Mouse (Mus musculus) heart, adult 9 months (tissue): ENCODE data around the gene Plcl2.
A peak's percentile ranks its signal among the peaks of the same experiment; 100 is the strongest.
"Not testable (repeated sequence)": the region's sequence is repeated elsewhere in the genome, so short reads cannot be mapped to it uniquely, and the experiment has no call there.

Source experiments
- DNase-seq, 2 experiments: peaks; one replicate each; pipeline ENCODE4 v3.0.0; 2022; ENCODE audit warnings: low spot score in 2 of 2

Gene Plcl2

GRCm38 (mm10) chr17:50671416-50671815 lies 162.2 kb downstream of the Plcl2 start:
- no peak for DNase-seq

DNA sequence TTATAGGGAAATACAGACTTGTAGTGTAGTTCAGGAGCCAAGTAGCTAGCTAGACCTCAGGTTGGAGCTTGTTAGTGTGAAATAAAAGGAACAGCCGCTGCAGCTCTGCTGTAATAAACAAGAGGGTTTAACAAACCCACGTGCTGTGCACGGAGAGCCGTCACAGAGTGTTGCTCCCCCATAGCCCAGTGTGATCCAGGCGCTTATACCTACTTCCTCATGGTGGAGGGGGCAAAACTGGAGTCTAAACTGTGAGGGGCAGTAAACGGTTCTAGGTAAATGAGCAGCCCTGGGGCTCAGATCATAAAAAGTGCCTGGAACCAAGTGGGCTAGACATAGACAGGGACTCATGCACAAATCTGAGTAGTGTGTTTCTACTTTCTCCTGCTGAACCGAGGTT lies 165.4 kb downstream of the Plcl2 start:
- no peak for DNase-seq

GRCm38 (mm10) chr17:50675231-50675630 lies 166.0 kb downstream of the Plcl2 start:
- DNase-seq = no peak

DNA sequence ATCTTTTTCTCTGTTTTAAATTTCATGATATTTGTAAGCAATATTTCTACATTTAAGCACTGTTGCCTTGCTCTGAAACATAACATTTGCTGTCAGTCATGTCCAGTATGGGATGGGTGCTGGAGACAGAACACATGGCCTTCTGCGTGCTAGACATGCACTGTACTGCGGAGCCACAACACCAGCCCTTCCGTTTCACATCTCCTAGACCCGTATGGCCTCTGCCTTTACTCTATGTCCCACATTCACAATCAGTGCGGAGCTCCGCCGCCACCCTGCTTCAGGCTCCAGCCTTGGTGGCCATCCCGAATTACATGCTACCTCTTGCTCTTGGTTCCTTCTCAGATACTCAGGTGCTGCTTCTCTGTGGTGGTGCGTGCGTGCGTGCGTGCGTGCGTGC lies 168.1 kb downstream of the Plcl2 start:
- no peak for DNase-seq

GRCm38 (mm10) chr17:50677978-50678712 lies 168.9 kb downstream of the Plcl2 start:
- peak; percentile 78 to 81 for DNase-seq

DNA sequence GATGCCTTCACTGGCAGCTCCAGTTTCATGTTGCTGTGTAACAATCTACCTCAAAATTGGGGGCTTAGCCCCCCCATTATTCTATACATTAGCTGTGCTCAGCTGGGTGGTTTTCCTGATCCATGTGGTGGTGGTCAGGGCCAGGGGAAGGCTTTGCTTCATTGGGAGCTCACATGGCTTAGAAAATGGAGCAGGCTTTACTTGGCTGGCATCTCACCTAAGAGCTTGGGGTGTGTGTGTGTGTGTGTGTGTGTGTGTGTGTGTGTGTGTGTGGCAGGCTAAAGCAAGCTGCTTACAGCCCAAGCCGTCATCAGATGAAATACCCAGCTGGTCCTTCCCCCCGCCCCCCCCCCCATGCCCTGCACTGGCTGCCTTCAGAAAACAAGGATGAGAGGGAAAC lies 169.5 kb downstream of the Plcl2 start:
- no peak for DNase-seq

DNA sequence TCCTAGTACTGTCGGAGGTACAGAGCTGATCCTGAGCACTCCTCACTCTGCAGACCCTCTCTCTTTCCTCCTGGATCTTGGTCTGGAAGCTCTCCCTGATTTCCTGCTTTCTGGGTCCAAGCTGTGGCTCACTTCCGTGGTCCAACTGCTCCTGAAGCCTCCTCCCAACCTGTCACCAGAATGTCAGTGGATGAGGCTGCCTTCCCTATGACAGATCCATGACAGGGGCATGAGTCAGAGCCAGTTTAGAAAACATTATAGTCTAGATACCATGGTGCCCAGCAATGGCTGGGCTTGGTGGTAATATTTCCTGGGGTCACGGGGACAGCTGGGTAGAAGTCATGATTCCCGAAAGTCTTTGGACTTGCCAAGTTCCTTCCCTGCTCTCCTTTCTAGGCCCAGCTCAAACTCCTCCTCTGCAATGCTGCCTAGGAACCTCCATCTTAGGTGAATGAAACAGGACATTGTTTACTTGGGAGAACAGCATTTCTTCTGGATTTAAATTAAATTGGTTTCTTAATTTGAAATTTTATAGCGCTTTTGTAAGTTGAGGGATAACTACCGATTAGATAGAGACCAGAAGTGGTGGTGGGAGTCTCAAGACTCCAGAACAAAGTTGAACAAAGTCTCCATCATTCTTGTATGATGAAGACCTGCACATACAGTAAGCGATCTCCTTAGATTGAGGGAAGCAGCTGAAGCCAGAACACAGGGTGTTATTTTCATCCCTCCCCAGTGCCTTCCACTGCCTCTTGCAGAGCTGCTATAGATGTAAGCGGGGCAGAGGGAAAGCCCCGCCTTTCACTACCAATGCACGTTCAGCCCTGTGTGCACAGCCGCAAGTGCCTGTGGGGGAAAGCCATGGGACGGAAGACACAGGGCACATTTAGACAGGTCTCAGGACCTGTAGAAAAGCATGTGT lies 170.7 kb downstream of the Plcl2 start:
- no peak for DNase-seq

DNA sequence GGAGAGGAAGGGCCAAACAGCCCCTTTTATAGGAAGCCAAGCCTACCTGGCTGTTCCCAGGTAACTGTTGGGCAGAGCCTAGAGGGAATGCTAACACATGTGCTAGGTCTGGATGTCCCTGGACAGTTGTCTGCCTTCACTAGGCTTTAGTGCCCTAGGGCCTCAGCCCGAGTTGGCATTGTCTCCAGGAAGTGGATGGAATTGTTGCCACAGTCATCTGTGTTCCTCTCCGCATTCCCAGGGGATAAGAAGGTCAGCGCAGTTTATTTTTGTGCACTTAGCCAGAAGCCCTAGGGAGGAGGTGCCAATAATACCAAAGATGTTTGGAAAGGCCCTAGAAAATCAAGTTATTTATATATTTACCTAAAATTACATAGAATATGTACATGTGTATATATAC lies 173.5 kb downstream of the Plcl2 start:
- DNase-seq = peak; percentile 32 to 41

DNA sequence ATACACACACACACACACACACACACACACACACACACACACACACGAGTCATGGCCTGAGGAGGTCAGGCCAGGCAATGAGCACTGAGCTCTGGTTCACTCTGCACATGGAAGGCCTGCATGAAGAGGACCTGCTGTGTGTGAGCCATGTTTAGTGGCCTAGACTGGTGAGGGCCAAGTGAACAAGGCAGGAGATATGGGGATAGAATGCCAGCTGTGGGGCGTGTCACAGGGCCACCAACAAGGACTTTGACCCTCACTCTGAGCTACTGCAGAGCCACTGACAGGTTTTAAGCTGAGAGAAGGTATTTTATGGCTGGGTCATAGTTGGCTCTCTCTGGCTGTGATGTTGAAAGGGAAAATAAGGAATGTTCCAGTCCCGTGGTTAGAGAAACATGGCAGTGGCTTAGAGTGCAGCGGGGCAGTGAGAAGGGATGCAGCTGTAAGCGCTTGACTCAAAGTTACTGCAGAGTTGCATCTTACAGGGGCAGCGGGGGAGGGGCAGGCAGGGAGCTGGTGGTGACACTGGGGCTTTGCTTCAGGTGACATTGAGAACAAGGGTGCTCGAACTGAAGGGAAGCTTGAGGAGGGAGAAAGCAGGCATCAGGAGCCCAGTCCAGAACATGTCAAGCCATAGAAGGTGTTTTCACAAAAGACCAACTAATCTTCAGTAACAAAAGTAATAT lies 175.9 kb downstream of the Plcl2 start:
- DNase-seq = no peak

DNA sequence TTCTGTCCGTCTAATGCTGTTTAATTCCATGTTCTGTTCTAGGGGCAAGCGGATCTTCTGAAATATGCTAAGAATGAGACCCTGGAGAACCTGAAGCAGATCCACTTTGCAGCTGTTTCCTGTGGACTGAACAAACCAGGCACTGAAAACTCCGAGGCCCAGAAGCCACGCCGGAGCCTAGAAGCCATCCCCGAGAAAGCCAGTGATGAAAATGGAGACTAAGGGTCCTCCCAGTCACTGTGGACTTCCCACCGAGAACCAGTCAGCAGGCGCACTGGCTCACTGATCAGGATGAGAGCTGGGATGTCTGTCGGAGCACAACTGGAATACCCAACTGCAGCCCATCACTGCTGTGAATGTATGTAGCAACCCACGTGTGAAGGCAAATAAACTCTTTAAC lies 178.5 kb downstream of the Plcl2 start:
- DNase-seq = no peak

GRCm38 (mm10) chr17:50688135-50688534 lies 178.9 kb downstream of the Plcl2 start:
- no peak for DNase-seq

DNA sequence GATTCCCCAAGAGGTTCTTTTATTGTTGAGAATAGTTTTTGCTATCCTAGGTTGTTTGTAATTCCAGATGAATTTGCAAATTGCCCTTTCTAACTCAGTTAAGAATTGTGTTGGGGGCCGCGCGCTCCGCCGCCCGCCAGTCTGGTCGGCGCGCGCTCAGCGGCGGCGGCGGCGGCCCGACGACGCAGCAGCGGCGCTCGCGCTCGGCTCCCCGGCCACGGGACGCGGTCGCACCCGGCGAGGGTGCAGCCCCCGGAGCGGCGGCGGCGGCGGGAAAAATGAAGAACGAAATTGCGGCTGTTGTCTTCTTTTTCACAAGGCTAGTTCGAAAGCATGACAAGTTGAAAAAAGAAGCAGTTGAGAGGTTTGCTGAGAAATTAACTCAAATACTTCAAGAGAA lies 189.2 kb downstream of the Plcl2 start:
- DNase-seq = not testable (repeated sequence)

- no peak for DNase-seq
These were observed 201.5 kb downstream of the Plcl2 start for GRCm38 (mm10) chr17:50710497-50711222.

- DNase-seq = no peak
These were observed 208.4 kb downstream of the Plcl2 start for GRCm38 (mm10) chr17:50717586-50717985.

GRCm38 (mm10) chr17:50724376-50724775 lies 215.2 kb downstream of the Plcl2 start:
- no peak for DNase-seq

GRCm38 (mm10) chr17:50726265-50726664 lies 217.1 kb downstream of the Plcl2 start:
- no peak for DNase-seq

DNA sequence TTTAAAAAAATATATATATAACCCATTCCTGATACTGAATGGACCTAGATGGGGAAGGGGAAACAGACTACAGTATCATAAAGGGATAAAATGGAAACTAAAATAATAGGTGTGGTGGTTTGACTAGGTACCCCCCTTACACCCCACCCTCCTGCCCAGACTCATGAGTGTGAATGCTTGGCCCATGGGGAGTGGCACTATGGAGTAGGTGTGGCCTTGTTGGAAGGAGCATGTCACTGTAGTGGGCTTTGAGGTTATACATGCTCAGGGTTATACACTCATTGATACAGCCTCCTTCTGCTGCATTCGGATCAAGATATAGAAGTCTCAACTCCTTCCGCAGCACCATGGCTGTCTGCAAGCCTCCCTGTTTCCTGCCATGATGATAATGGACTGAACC lies 219.8 kb downstream of the Plcl2 start:
- no peak for DNase-seq

GRCm38 (mm10) chr17:50729577-50729976 lies 220.4 kb downstream of the Plcl2 start:
- DNase-seq = peak in 1 of 2 experiments; percentile 22

DNA sequence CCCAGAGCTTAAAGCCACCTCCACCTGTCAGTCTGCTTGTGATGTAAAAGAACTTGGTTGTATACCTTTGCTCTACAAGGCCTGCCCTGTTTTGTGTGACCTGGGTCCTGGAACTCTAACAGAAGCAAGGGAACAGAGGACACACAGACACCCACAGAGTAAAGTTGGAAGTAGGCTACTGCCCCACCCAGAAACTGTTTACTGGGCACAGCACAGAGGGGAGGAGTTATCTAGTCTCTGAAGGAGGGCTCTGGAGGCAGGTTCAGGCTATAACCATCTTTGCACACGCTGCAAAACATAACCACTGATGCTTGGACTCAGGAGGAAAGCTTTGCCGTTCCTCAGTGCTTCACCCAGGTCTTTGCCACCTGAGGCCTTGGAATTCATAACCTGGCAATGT lies 221.7 kb downstream of the Plcl2 start:
- no peak for DNase-seq

DNA sequence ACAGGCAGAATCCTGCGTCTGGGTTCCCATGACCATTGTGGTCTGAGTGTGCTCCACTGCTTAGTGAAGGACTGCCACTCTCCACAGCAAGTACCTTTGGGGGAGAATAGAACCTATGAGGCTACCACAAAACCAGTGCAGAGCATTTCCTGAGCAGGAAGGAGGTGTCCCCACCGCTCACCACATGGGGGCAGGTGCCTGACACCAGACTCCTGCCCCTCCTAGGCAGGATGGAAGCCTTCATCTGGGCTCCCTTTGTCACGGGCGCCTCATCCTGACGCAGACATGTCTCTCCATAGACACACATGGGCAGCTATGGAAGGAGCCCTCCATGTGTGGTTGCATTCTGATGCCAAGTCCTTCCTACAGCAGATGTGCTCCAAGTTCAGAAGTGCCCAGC lies 222.7 kb downstream of the Plcl2 start:
- DNase-seq = no peak

DNA sequence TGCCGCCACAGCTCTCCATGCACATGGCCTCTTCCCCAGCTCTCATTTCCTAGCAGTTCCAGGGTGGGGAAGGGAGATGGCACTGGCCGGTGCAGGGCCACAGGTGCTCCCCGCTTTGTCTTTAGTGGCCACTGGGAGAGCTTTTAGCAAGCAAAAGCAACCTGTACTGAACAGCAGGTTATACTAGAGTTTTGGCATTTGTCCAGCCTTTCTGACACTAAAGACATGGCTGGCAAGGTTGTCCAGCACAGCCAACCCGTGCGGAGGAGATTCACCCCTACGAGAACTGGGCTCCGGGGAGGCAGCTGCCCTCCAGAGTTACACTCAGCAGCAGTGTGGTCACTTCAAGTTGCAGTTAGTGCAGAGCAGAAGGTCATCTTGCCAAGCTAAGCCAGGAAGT lies 224.2 kb downstream of the Plcl2 start:
- no peak for DNase-seq

DNA sequence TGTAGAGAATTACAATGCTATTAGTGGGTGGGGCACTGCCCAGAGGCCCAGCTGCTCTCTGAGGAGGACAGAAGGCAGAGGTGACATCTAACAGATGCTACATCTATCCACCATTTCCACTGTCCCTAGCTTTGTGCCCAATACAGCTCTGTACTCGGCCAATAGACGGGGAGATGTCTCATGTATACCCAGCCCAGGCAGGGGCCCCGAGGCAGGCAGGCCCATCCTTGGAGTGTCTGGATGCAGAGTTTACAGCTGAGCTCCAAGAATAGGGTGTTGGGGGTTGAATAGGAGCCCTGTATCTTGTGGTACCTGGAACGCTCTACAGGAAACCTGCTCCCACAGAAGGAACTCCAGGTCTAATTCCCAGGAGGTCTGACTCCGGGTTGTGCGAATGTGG lies 225.6 kb downstream of the Plcl2 start:
- DNase-seq = no peak
